21 mouse cellular contexts compared by ENCODE assay signal in the genomic region with DNA sequence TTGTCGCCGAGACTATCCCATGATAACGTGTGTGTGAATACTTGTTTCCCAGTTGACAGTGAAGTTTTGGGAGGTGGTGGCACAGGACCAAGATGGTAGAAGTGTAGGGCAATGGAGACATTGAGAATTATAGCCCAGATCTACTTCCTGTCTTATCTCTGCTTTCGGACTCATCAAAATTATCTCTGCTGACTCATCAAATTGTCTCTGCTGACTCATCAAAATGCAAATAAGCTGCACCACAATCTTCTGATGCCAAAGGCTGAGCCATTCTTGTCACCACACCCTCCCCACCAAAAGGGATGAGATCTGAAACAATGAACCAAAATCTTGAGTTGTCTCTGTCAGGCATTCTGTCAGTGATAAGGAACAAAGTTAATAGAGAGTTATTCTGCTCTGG.
DNase-seq lines count a peak whose midpoint lies in the region; ATAC-seq and TF ChIP-seq lines count a peak whose summit lies in the region.
"Had no signal": no experiment of that assay in that cellular context is flagged by ENCODE, and none has a peak within 500 bp of the region (broad histone marks: within the 10 kb centered on the region; RNA-seq: fewer than 3 reads in every experiment).

No protein-coding gene starts in this region.

- H3K4me2 ChIP-seq in midbrain, embryonic 11.5 days, result no peak overlapping the region
- no peak overlapping the region for H3K4me2 ChIP-seq in midbrain, embryonic 14.5 days (ENCODE audit: low read length)
- H3K4me2 ChIP-seq: embryonic facial prominence, embryonic 12.5 days; forebrain, embryonic 13.5 days; forebrain, embryonic 15.5 days had no signal

- H3K36me3 ChIP-seq in midbrain, embryonic 11.5 days (ENCODE audit: control insufficient read depth, insufficient read depth, low read length), result no peaks in the 10 kb centered on the region
- no peaks in the 10 kb centered on the region for H3K36me3 ChIP-seq in midbrain, embryonic 14.5 days (ENCODE audit: control insufficient read depth, insufficient read depth, low read length)
- H3K36me3 ChIP-seq in ES-E14 (ENCODE audit: control insufficient read depth, insufficient read depth, low read length, poor library complexity, severe bottlenecking), result no peaks in the 10 kb centered on the region
- H3K36me3 ChIP-seq: embryonic facial prominence, embryonic 10.5 days; embryonic facial prominence, embryonic 12.5 days; forebrain, embryonic 15.5 days had no signal

- no peak overlapping the region for H3K4me3 ChIP-seq in midbrain, embryonic 11.5 days (ENCODE audit: low read depth, low read length)
- no peak overlapping the region for H3K4me3 ChIP-seq in midbrain, embryonic 14.5 days (replicated peaks; ENCODE audit: low read depth, low read length)
- H3K4me3 ChIP-seq in ES-E14 (ENCODE audit: insufficient read depth in 1 of 2, low read depth in 1 of 2, low read length in 2 of 2, poor library complexity in 1 of 2, severe bottlenecking in 1 of 2), result no peak overlapping the region
- H3K4me3 ChIP-seq: embryonic facial prominence, embryonic 10.5 days; embryonic facial prominence, embryonic 12.5 days; forebrain, embryonic 13.5 days; forebrain, embryonic 15.5 days had no signal

- H3K4me1 ChIP-seq in midbrain, embryonic 11.5 days (ENCODE audit: control insufficient read depth, insufficient read depth, low read length), result no peaks in the 10 kb centered on the region
- H3K4me1 ChIP-seq in midbrain, embryonic 14.5 days (ENCODE audit: control insufficient read depth, insufficient read depth, low read length), result no peaks in the 10 kb centered on the region
- H3K4me1 ChIP-seq in ES-E14 (ENCODE audit: control insufficient read depth in 2 of 2, insufficient read depth in 2 of 2, low read length in 2 of 2, poor library complexity in 1 of 2), result no peaks in the 10 kb centered on the region
- H3K4me1 ChIP-seq: embryonic facial prominence, embryonic 10.5 days; embryonic facial prominence, embryonic 12.5 days; forebrain, embryonic 13.5 days; forebrain, embryonic 15.5 days had no signal

- ATAC-seq in midbrain, embryonic 11.5 days (ENCODE audit: low FRiP score), result no peak
- no peak for ATAC-seq in midbrain, embryonic 14.5 days (ENCODE audit: low FRiP score, low TSS enrichment)
- ATAC-seq: activated CD4-positive, CD25-positive, alpha-beta regulatory T cell, adult 4 months; forebrain, embryonic 13.5 days; forebrain, embryonic 15.5 days; forebrain, postnatal 0 days; Patski had no signal

- no peaks in the 10 kb centered on the region for H3K9me3 ChIP-seq in midbrain, embryonic 11.5 days (ENCODE audit: control insufficient read depth, low read length)
- no peaks in the 10 kb centered on the region for H3K9me3 ChIP-seq in midbrain, embryonic 14.5 days (ENCODE audit: control insufficient read depth, low read length)
- no peaks in the 10 kb centered on the region for H3K9me3 ChIP-seq in ES-E14 (ENCODE audit: control insufficient read depth, insufficient read depth, low read depth, low read length)
- H3K9me3 ChIP-seq: embryonic facial prominence, embryonic 10.5 days; embryonic facial prominence, embryonic 12.5 days; forebrain, embryonic 13.5 days; forebrain, embryonic 15.5 days had no signal

- H3K27me3 ChIP-seq in midbrain, embryonic 11.5 days (ENCODE audit: control insufficient read depth, insufficient read depth, low read length), result no peaks in the 10 kb centered on the region
- H3K27me3 ChIP-seq in midbrain, embryonic 14.5 days (ENCODE audit: control insufficient read depth, insufficient read depth, low read length), result no peaks in the 10 kb centered on the region
- H3K27me3 ChIP-seq: embryonic facial prominence, embryonic 12.5 days; forebrain, embryonic 13.5 days; forebrain, embryonic 15.5 days; Patski had no signal

- no peak overlapping the region for H3K27ac ChIP-seq in midbrain, embryonic 11.5 days (ENCODE audit: low read depth, low read length)
- H3K27ac ChIP-seq in midbrain, embryonic 14.5 days (replicated peaks; ENCODE audit: low read depth, low read length), result no peak overlapping the region
- no peak overlapping the region for H3K27ac ChIP-seq in ES-E14 (ENCODE audit: insufficient read depth, low read depth, low read length, poor library complexity, severe bottlenecking)
- H3K27ac ChIP-seq: embryonic facial prominence, embryonic 10.5 days; embryonic facial prominence, embryonic 12.5 days; forebrain, embryonic 13.5 days; forebrain, embryonic 15.5 days had no signal

- H3K9ac ChIP-seq in midbrain, embryonic 11.5 days (ENCODE audit: low read length), result no peak overlapping the region
- no peak overlapping the region for H3K9ac ChIP-seq in midbrain, embryonic 14.5 days (replicated peaks; ENCODE audit: low read length)
- no peak overlapping the region for H3K9ac ChIP-seq in ES-E14 (ENCODE audit: insufficient read depth, low read depth, low read length, poor library complexity, severe bottlenecking)
- H3K9ac ChIP-seq: embryonic facial prominence, embryonic 12.5 days; forebrain, embryonic 13.5 days; forebrain, embryonic 15.5 days; forebrain, postnatal 0 days had no signal

- peak; percentile 64 for DNase-seq in midbrain, embryonic 11.5 days (ENCODE audit: low spot score, missing footprints)
- no peak for DNase-seq in midbrain, embryonic 14.5 days
- no peak for DNase-seq in ES-E14 (ENCODE audit: low read depth, low spot score)
- DNase-seq in induced T-regulatory cell, adult 2 months (ENCODE audit: low read depth), result peak; percentile 34
- no peak for DNase-seq in cerebellum, postnatal 10 days
- DNase-seq in adrenal gland, adult (ENCODE audit: inconsistent age in 2 of 2, low spot score in 1 of 2), result no peak
- DNase-seq: adrenal gland, adult 2 months; adrenal gland, postnatal 10 days; adrenal gland, postnatal 25 days; cerebellum, adult 11 months; cerebellum, adult 18-20 months; cerebellum, adult 8-10 months; cerebellum, adult 9-11 months; cerebellum, postnatal 25 days; forebrain, postnatal 0 days had no signal

- in situ Hi-C loops in ES-E14 (cut with MboI; ENCODE audit: low sequenced_read_pairs in 2 of 2, unreplicated experiment in 2 of 2), result no loop called here

- 95% methylated on average over 4 of the region's 4 CpGs for WGBS in midbrain, embryonic 11.5 days
- WGBS in midbrain, embryonic 14.5 days, result 97% methylated on average over 4 of the region's 4 CpGs

TF ChIP-seq in ES-E14, 5 proteins besides CTCF, POLR2A, EP300 and RAD21:
- TF ChIP-seq HCFC1 (IDR thresholded peaks at IDR 0.05; ENCODE audit: borderline replicate concordance, insufficient read depth, low read length) (no peak), MAFK (IDR thresholded peaks at IDR 0.05; ENCODE audit: insufficient read depth, low read depth, low read length) (peak; percentile 98)

Comparison
In these comparisons a context has a peak if more than half of its experiments do, and no peak if none do; other contexts are left out.
1. DNase-seq: peak in midbrain, embryonic 11.5 days (single experiment) and induced T-regulatory cell, adult 2 months (single experiment); none in midbrain, embryonic 14.5 days (single experiment), ES-E14 (single experiment), cerebellum, postnatal 10 days (0 of 2) and adrenal gland, adult (0 of 2).